Mouse (Mus musculus) megakaryocyte, embryonic 14.5 days (primary cell): Measurements from ENCODE around the gene Slc35b2. TPM values are rescaled to one million over a fixed set of nuclear protein-coding genes. Genes with fewer than 3 reads are reported as not detected.
A peak's percentile ranks its signal among the peaks of the same experiment; 100 is the strongest.

Experiments
- H3K27me3 ChIP-seq: replicated peaks from 2 replicates; pipeline ENCODE3; 2012; ENCODE audit warnings: inconsistent platforms
- H3K36me3 ChIP-seq: replicated peaks from 2 replicates; pipeline ENCODE3; 2012; ENCODE audit warnings: low read length, inconsistent platforms, mixed read lengths
- H3K4me1 ChIP-seq: 2 replicates; pipeline ENCODE4 v1.6.1; 2012; ENCODE audit warnings: inconsistent platforms
- H3K4me3 ChIP-seq: replicated peaks from 2 replicates; pipeline ENCODE3; 2012; ENCODE audit warnings: moderate library complexity, mild to moderate bottlenecking, inconsistent platforms
- H3K9me3 ChIP-seq: 2 replicates; pipeline ENCODE4 v1.6.1; 2012; ENCODE audit warnings: inconsistent platforms
- FLI1 ChIP-seq: IDR thresholded peaks from 2 replicates; pipeline ENCODE4 v1.6.1; 2012; ENCODE audit warnings: low read length, inconsistent platforms, mixed read lengths
- GATA1 ChIP-seq: IDR thresholded peaks from 3 replicates; pipeline ENCODE4 v1.6.1; 2012; ENCODE audit warnings: mixed read lengths, low read length, inconsistent platforms, borderline replicate concordance
- polyA plus RNA-seq: library from polyadenylated mRNA; stranded (reverse); fragments of >175 nt; gene quantifications from 2 replicates; pipeline ENCODE4 v1.2.3, GENCODE M21; 2012; ENCODE audit warnings: low replicate concordance; ENCODE audit not compliant: insufficient read depth

Gene Slc35b2
- polyA plus RNA-seq, 1 experiment = 30.6 TPM

GRCm38 (mm10) chr17:45557998-45558862 lies 5.4 kb upstream of the Slc35b2 start:
- H3K4me1 ChIP-seq = peaks cover 68% of the 10 kb centered on the region
- peak overlapping the region; percentile 96 for H3K4me3 ChIP-seq
- H3K36me3 ChIP-seq = peaks cover 46% of the 10 kb centered on the region

GRCm38 (mm10) chr17:45559732-45560525 lies 3.7 kb upstream of the Slc35b2 start:
- TF ChIP-seq FLI1 = no peak
- TF ChIP-seq GATA1 = no peak

More at GRCm38 (mm10) chr17:45557998-45558862, 5.4 kb upstream of the Slc35b2 start:
- peaks cover 25% of the 10 kb centered on the region for H3K27me3 ChIP-seq
- TF ChIP-seq GATA1 = no peak
- TF ChIP-seq FLI1 = no peak
- no peaks in the 10 kb centered on the region for H3K9me3 ChIP-seq

GRCm38 (mm10) chr17:45563216-45563615 lies 458 bp upstream of the Slc35b2 start:
- Histone ChIP-seq H3K27me3 (peaks cover 15% of the 10 kb centered on the region), H3K9me3 (no peaks in the 10 kb centered on the region), H3K4me1 (peaks cover 61% of the 10 kb centered on the region), H3K4me3 (no peak overlapping the region), H3K36me3 (peaks cover 76% of the 10 kb centered on the region)
- TF ChIP-seq FLI1 (no peak), GATA1 (no peak)

More at GRCm38 (mm10) chr17:45559732-45560525, 3.7 kb upstream of the Slc35b2 start:
- peaks cover 25% of the 10 kb centered on the region for H3K27me3 ChIP-seq
- H3K4me3 ChIP-seq = no peak overlapping the region
- no peaks in the 10 kb centered on the region for H3K9me3 ChIP-seq
- peaks cover 62% of the 10 kb centered on the region for H3K4me1 ChIP-seq
- peaks cover 48% of the 10 kb centered on the region for H3K36me3 ChIP-seq

- Histone ChIP-seq H3K4me1 (peaks cover 57% of the 10 kb centered on the region), H3K36me3 (peaks cover 78% of the 10 kb centered on the region), H3K4me3 (peak overlapping the region; percentile 99), H3K9me3 (no peaks in the 10 kb centered on the region), H3K27me3 (peaks cover 7% of the 10 kb centered on the region)
- TF ChIP-seq FLI1 (no peak), GATA1 (no peak)
Observed at GRCm38 (mm10) chr17:45564531-45565084, 934 bp downstream of the Slc35b2 start.

GRCm38 (mm10) chr17:45565103-45565502 lies 1.4 kb downstream of the Slc35b2 start:
- Histone ChIP-seq H3K36me3 (peaks cover 78% of the 10 kb centered on the region), H3K27me3 (peaks cover 5% of the 10 kb centered on the region), H3K9me3 (no peaks in the 10 kb centered on the region), H3K4me1 (peaks cover 60% of the 10 kb centered on the region), H3K4me3 (peak overlapping the region; percentile 99)
- TF ChIP-seq GATA1 = no peak
- no peak for TF ChIP-seq FLI1

GRCm38 (mm10) chr17:45566031-45566359 lies 2.3 kb downstream of the Slc35b2 start:
- Histone ChIP-seq H3K9me3 (no peaks in the 10 kb centered on the region), H3K36me3 (peaks cover 78% of the 10 kb centered on the region), H3K4me3 (no peak overlapping the region), H3K27me3 (no peaks in the 10 kb centered on the region), H3K4me1 (peaks cover 63% of the 10 kb centered on the region)
- TF ChIP-seq GATA1 = no peak
- TF ChIP-seq FLI1 = no peak

GRCm38 (mm10) chr17:45566360-45567161 lies 2.9 kb downstream of the Slc35b2 start:
- no peaks in the 10 kb centered on the region for H3K9me3 ChIP-seq
- H3K4me3 ChIP-seq = no peak overlapping the region
- TF ChIP-seq GATA1 (no peak), FLI1 (no peak)
- peaks cover 81% of the 10 kb centered on the region for H3K36me3 ChIP-seq
- no peaks in the 10 kb centered on the region for H3K27me3 ChIP-seq
- H3K4me1 ChIP-seq = peaks cover 69% of the 10 kb centered on the region

- peaks cover 71% of the 10 kb centered on the region for H3K4me1 ChIP-seq
- TF ChIP-seq FLI1 = no peak
- TF ChIP-seq GATA1 = no peak
- H3K27me3 ChIP-seq = no peaks in the 10 kb centered on the region
- peaks cover 79% of the 10 kb centered on the region for H3K36me3 ChIP-seq
- H3K4me3 ChIP-seq = no peak overlapping the region
- no peaks in the 10 kb centered on the region for H3K9me3 ChIP-seq
Observed at GRCm38 (mm10) chr17:45567162-45567601, 3.5 kb downstream of the Slc35b2 start.

GRCm38 (mm10) chr17:45568990-45569389 lies 5.3 kb downstream of the Slc35b2 start:
- Histone ChIP-seq H3K4me3 (no peak overlapping the region), H3K27me3 (no peaks in the 10 kb centered on the region), H3K9me3 (no peaks in the 10 kb centered on the region), H3K4me1 (peaks cover 64% of the 10 kb centered on the region), H3K36me3 (peaks cover 71% of the 10 kb centered on the region)
- no peak for TF ChIP-seq GATA1
- no peak for TF ChIP-seq FLI1
